In genomic region chr5:145100960-145101359, GRCm38 (mm10) we compare ENCODE assay signal across 26 mouse cellular contexts. TPM values are rescaled to one million over a fixed set of nuclear protein-coding genes. Genes with fewer than 3 reads are reported as not detected.
DNase-seq lines count a peak whose midpoint lies in the region; ATAC-seq lines count a peak whose summit lies in the region.
"Had no signal": no experiment of that assay in that cellular context is flagged by ENCODE, and none has a peak within 500 bp of the region (broad histone marks: within the 10 kb centered on the region; RNA-seq: fewer than 3 reads in every experiment).

No protein-coding gene starts in this region.

- no peak for ATAC-seq in heart, embryonic 11.5 days (replicated peaks; ENCODE audit: insufficient number of reproducible peaks, low FRiP score, low TSS enrichment)
- ATAC-seq: activated CD4-positive, CD25-positive, alpha-beta regulatory T cell, adult 4 months; CD4-positive, CD25-positive, alpha-beta regulatory T cell, adult 4 months; Patski had no signal

- no peaks in the 10 kb centered on the region for H3K4me1 ChIP-seq in heart, embryonic 11.5 days (ENCODE audit: control insufficient read depth, insufficient read depth, low read length)

- H3K36me3 ChIP-seq in heart, embryonic 11.5 days (ENCODE audit: control insufficient read depth, insufficient read depth, low read length): peaks cover 40% of the 10 kb centered on the region

- H3K27ac ChIP-seq in heart, embryonic 11.5 days (ENCODE audit: low read depth, low read length): no peak overlapping the region

- H3K27me3 ChIP-seq in heart, embryonic 11.5 days (ENCODE audit: control insufficient read depth, insufficient read depth, low read length): no peaks in the 10 kb centered on the region
- H3K27me3 ChIP-seq: CH12.LX, Patski had no signal

- WGBS in heart, embryonic 11.5 days (ENCODE audit: insufficient replicate concordance): 95% methylated on average over 9 of the region's 9 CpGs

- peak; percentile 87 for DNase-seq in heart, adult 11 months
- DNase-seq in heart, postnatal 25 days (ENCODE audit: low spot score): no peak
- DNase-seq in heart, postnatal 10 days: peak; percentile 33 to 37
- DNase-seq in heart, adult 18-20 months: no peak
- DNase-seq in heart, postnatal 4 days: peak; percentile 39
- DNase-seq in testis, postnatal 10 days (ENCODE audit: low spot score): peak; percentile 53
- DNase-seq in testis, postnatal 14 days (ENCODE audit: low spot score): no peak
- DNase-seq: adrenal gland, adult 2 months; adrenal gland, adult 8-10 months; adrenal gland, postnatal 10 days; adrenal gland, postnatal 14 days; adrenal gland, postnatal 25 days; adrenal gland, postnatal 36 days; B cell, adult 2 months; cerebellum, adult 11 months; cerebellum, adult 11-12 months had no signal

- no peaks in the 10 kb centered on the region for H3K9me3 ChIP-seq in heart, embryonic 11.5 days (replicated peaks; ENCODE audit: control insufficient read depth, low read length)
- H3K9me3 ChIP-seq: G1E had no signal

- no peak overlapping the region for H3K9ac ChIP-seq in heart, embryonic 11.5 days (ENCODE audit: low read depth, low read length)

- no peak overlapping the region for H3K4me3 ChIP-seq in heart, embryonic 11.5 days (ENCODE audit: low read depth, low read length)

- H3K4me2 ChIP-seq in heart, embryonic 11.5 days: no peak overlapping the region

- intact Hi-C loops in heart, postnatal 25 days (cut with DNase I): no loop called here
- intact Hi-C loops in heart, postnatal 10 days (cut with DNase I): no loop called here

RNA-seq across cellular contexts. Expression of gene Arpc1b, which starts 13.1 kb away (rescaled TPM):
- 10 to 100 TPM; 75.3 to 85.4 TPM for total RNA-seq in heart, postnatal 25 days (2021)
- 100 to 1,000 TPM; 135 to 140 TPM for total RNA-seq in heart, postnatal 10 days (2021)
- 10 to 100 TPM; 65.3 to 67.4 TPM for total RNA-seq in heart, adult 18-20 months (2021)
- total RNA-seq in heart, postnatal 4 days (2021): 100 to 1,000 TPM; 123 to 125 TPM
- 95.4 and 127 TPM in 2 replicates for polyA plus RNA-seq in heart, embryonic 11.5 days (2014; fragmentation: Nextera tagmentation; extraction: Ambion mirVana)

RNA-seq across cellular contexts. Expression of gene Kpna7, which starts 17.1 kb away (rescaled TPM):
- total RNA-seq in heart, postnatal 25 days (2021): not detected
- not detected for total RNA-seq in heart, postnatal 10 days (2021)
- total RNA-seq in heart, adult 18-20 months (2021): not detected
- not detected for total RNA-seq in heart, postnatal 4 days (2021)
- polyA plus RNA-seq in heart, embryonic 11.5 days (2014; fragmentation: Nextera tagmentation; extraction: Ambion mirVana): not detected in 2 replicates
- total RNA-seq: adrenal gland, adult 18-20 months; adrenal gland, adult 2 months; adrenal gland, adult 8-10 months; adrenal gland, postnatal 10 days; adrenal gland, postnatal 14 days; adrenal gland, postnatal 25 days; adrenal gland, postnatal 36 days; adrenal gland, postnatal 4 days; CH12.LX; G1E had no signal
- polyA plus RNA-seq: activated CD4-positive, CD25-positive, alpha-beta regulatory T cell, adult 4 months; adrenal gland, adult 2 months; brain, embryonic 14.5 days; C2C12; CD4-positive, CD25-positive, alpha-beta regulatory T cell, adult 4 months; G1E had no signal

RNA-seq across cellular contexts. Expression of gene Arpc1a, which starts 17.3 kb away (rescaled TPM):
- total RNA-seq in heart, postnatal 25 days (2021): 10 to 100 TPM; 56.8 to 68.1 TPM
- total RNA-seq in heart, postnatal 10 days (2021): 10 to 100 TPM; 73.9 to 74.7 TPM
- total RNA-seq in heart, adult 18-20 months (2021): 10 to 100 TPM; 61.4 to 63.8 TPM
- 10 to 100 TPM; 71.9 to 78.2 TPM for total RNA-seq in heart, postnatal 4 days (2021)
- 112 and 115 TPM in 2 replicates for polyA plus RNA-seq in heart, embryonic 11.5 days (2014; fragmentation: Nextera tagmentation; extraction: Ambion mirVana)

RNA-seq across cellular contexts. Expression of gene Pdap1, which starts 39.1 kb away (rescaled TPM):
- 10 to 100 TPM; 37.8 to 40.3 TPM for total RNA-seq in heart, postnatal 25 days (2021)
- total RNA-seq in heart, postnatal 10 days (2021): 10 to 100 TPM; 54.8 to 55.9 TPM
- 10 to 100 TPM; 39.3 to 40.2 TPM for total RNA-seq in heart, adult 18-20 months (2021)
- total RNA-seq in heart, postnatal 4 days (2021): 10 to 100 TPM; 67.6 to 67.7 TPM
- 76.5 and 92.4 TPM in 2 replicates for polyA plus RNA-seq in heart, embryonic 11.5 days (2014; fragmentation: Nextera tagmentation; extraction: Ambion mirVana)

RNA-seq across cellular contexts. Expression of gene Bud31, which starts 39.2 kb away (rescaled TPM):
- 10 to 100 TPM; 53.5 to 62.6 TPM for total RNA-seq in heart, postnatal 25 days (2021)
- 10 to 100 TPM; 76.8 to 77.1 TPM for total RNA-seq in heart, postnatal 10 days (2021)
- total RNA-seq in heart, adult 18-20 months (2021): 10 to 100 TPM; 57.0 to 58.9 TPM
- 10 to 100 TPM; 82.7 to 88.9 TPM for total RNA-seq in heart, postnatal 4 days (2021)
- polyA plus RNA-seq in heart, embryonic 11.5 days (2014; fragmentation: Nextera tagmentation; extraction: Ambion mirVana): 172 and 179 TPM in 2 replicates

Comparison
In these comparisons a context has a peak if more than half of its experiments do, and no peak if none do; other contexts are left out.
1. DNase-seq: peak in heart, adult 11 months (single experiment), heart, postnatal 10 days (2 of 2), heart, postnatal 4 days (single experiment) and testis, postnatal 10 days (single experiment); none in heart, postnatal 25 days (single experiment), heart, adult 18-20 months (0 of 2) and testis, postnatal 14 days (single experiment).